Mouse (Mus musculus) CD4-positive helper T cell, adult 2 months (primary cell): ENCODE data around the gene Akap14.
"Not testable (repeated sequence)": the region's sequence is repeated elsewhere in the genome, so short reads cannot be mapped to it uniquely, and the experiment has no call there.

Experiments used
- DNase-seq: peaks from one replicate; pipeline ENCODE4 v3.0.0-alpha.2; 2012; ENCODE audit warnings: low read depth, missing footprints, low spot score

Akap14 gene

GRCm38 (mm10) chrX:37168742-37169141, at the start of gene Akap14:
Akap14 (minus strand) TSS chrX:37168842.
- no peak for DNase-seq

GRCm38 (mm10) chrX:37210941-37211340, 42.3 kb upstream of the Akap14 start, which contains the start of gene Gm9:
Gm9 (minus strand) TSS chrX:37211041.
- no peak for DNase-seq

- DNase-seq: no peak
Observed at GRCm38 (mm10) chrX:37198676-37199075, 30.0 kb upstream of the Akap14 start.

GRCm38 (mm10) chrX:37191744-37192379, 23.2 kb upstream of the Akap14 start:
- no peak for DNase-seq

GRCm38 (mm10) chrX:37191105-37191743, 22.6 kb upstream of the Akap14 start, which contains the start of the genes Ndufa1 and Rnf113a1:
Ndufa1 (minus strand) TSS chrX:37191163.
Rnf113a1 (plus strand) TSS chrX:37191245.
- DNase-seq: peak; percentile 86

GRCm38 (mm10) chrX:37190755-37191104, 22.1 kb upstream of the Akap14 start:
- DNase-seq: no peak

GRCm38 (mm10) chrX:37184401-37184800, 15.8 kb upstream of the Akap14 start:
- not testable (repeated sequence) for DNase-seq

GRCm38 (mm10) chrX:37167085-37167484, 1.6 kb downstream of the Akap14 start:
- DNase-seq: peak; percentile 59

GRCm38 (mm10) chrX:37163115-37163514, 5.5 kb downstream of the Akap14 start:
- DNase-seq: no peak

- peak; percentile 19 for DNase-seq
Observed at GRCm38 (mm10) chrX:37161169-37161568, 7.5 kb downstream of the Akap14 start.

- DNase-seq: peak; percentile 14
Observed at GRCm38 (mm10) chrX:37157839-37158238, 10.8 kb downstream of the Akap14 start.

- DNase-seq: peak; percentile 45
Observed at GRCm38 (mm10) chrX:37144954-37145353, 23.7 kb downstream of the Akap14 start.

GRCm38 (mm10) chrX:37144498-37144897, 24.1 kb downstream of the Akap14 start:
- DNase-seq: not testable (repeated sequence)

- DNase-seq: peak; percentile 68
Observed at GRCm38 (mm10) chrX:37141732-37142131, 26.9 kb downstream of the Akap14 start.

- peak; percentile 87 for DNase-seq
Observed at GRCm38 (mm10) chrX:37126671-37127358, 41.8 kb downstream of the Akap14 start, which contains the start of gene Nkap. Nkap (plus strand) TSS chrX:37126795.

GRCm38 (mm10) chrX:37125511-37125910, 43.1 kb downstream of the Akap14 start:
- DNase-seq: no peak

GRCm38 (mm10) chrX:37120212-37120611, 48.4 kb downstream of the Akap14 start:
- DNase-seq: no peak

GRCm38 (mm10) chrX:37119585-37119984, 49.1 kb downstream of the Akap14 start:
- no peak for DNase-seq

- no peak for DNase-seq
Observed at GRCm38 (mm10) chrX:37117085-37117484, 51.6 kb downstream of the Akap14 start.

GRCm38 (mm10) chrX:37110881-37111193, 57.8 kb downstream of the Akap14 start:
- DNase-seq: no peak

- peak; percentile 97 for DNase-seq
Observed at GRCm38 (mm10) chrX:37110193-37110880, 58.3 kb downstream of the Akap14 start, which contains the start of gene Upf3b. Upf3b (minus strand) TSS chrX:37110322.
